Mouse (Mus musculus) T-helper 2 cell (primary cell): ENCODE results near the gene Srxn1.

Experiments used
- in situ Hi-C: fragments of 300-600 bp; cut with MboI, MseI; formaldehyde crosslinking; loops from one replicate; pipeline ENCODE4 v1.15.1; 2025; ENCODE audit warnings: high pct_unique_total_duplicates

Gene Srxn1

DNA sequence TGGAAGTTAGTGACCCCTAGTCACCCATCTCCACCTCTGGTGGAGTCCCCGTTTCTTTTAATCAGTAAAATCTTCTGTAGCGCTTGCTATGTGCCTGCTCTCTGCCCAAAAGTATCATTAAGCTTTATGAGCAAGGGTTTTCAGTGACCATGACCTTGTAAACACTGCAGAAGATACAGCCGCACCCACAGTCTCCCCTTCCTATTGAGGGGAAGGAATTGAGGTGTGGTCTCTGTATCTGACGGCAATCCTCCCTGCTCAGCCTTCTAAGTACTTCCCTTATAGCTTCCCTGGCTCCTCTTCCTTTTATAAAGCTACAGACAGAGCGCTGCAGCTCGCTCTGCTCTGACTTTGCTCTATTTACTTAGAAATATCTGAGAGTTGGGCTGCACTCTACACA, 51.2 kb downstream of the Srxn1 start:
- in situ Hi-C loops: no loop called here

GRCm38 (mm10) chr2:152159487-152159886, 54.2 kb downstream of the Srxn1 start:
- in situ Hi-C loops: no loop called here
